Comparison of ENCODE assay signal across 24 mouse cellular contexts in genomic region chr14:57107091-57107490, GRCm38 (mm10). TPM values are rescaled to one million over a fixed set of nuclear protein-coding genes. Genes with fewer than 3 reads are reported as not detected.
DNase-seq lines count a peak whose midpoint lies in the region; ATAC-seq and TF ChIP-seq lines count a peak whose summit lies in the region.
"Had no signal": no experiment of that assay in that cellular context is flagged by ENCODE, and none has a peak within 500 bp of the region (broad histone marks: within the 10 kb centered on the region; RNA-seq: fewer than 3 reads in every experiment).

No protein-coding gene starts in this region.

- H3K79me2 ChIP-seq in liver, adult 2 months (ENCODE audit: control insufficient read depth, insufficient read depth, low read length): peaks cover 8% of the 10 kb centered on the region

- TF ChIP-seq CTCF in intestine, postnatal 0 days (IDR thresholded peaks at IDR 0.05; ENCODE audit: low read depth): no peak
- TF ChIP-seq CTCF in liver, adult 2 months (IDR thresholded peaks at IDR 0.05; ENCODE audit: low read depth, low read length): no peak

- TF ChIP-seq POLR2A in liver, adult 2 months (IDR thresholded peaks at IDR 0.05; ENCODE audit: extremely low read depth, insufficient read depth, low read length): no peak

- H3K4me1 ChIP-seq in intestine, postnatal 0 days (replicated peaks; ENCODE audit: control insufficient read depth, insufficient read depth, low read length): no peaks in the 10 kb centered on the region
- H3K4me1 ChIP-seq in intestine, embryonic 16.5 days (ENCODE audit: control insufficient read depth, insufficient read depth, low read length): peaks cover 5% of the 10 kb centered on the region; the same call in 1 of the 2 replicates
- peaks cover 13% of the 10 kb centered on the region for H3K4me1 ChIP-seq in liver, adult 2 months (ENCODE audit: control insufficient read depth, insufficient read depth, low read length)
- peaks cover 12% of the 10 kb centered on the region; the same call in 1 of the 2 replicates for H3K4me1 ChIP-seq in liver, embryonic 12.5 days
- H3K4me1 ChIP-seq in hindbrain, embryonic 12.5 days: peaks cover 17% of the 10 kb centered on the region
- H3K4me1 ChIP-seq in heart, embryonic 12.5 days (replicated peaks): peaks cover 6% of the 10 kb centered on the region

- 0 out of 2 replicates have a peak overlapping the region, but pooled peaks have one; percentile 27 for H3K4me2 ChIP-seq in intestine, postnatal 0 days (replicated peaks; ENCODE audit: low read depth)
- H3K4me2 ChIP-seq in intestine, embryonic 16.5 days (ENCODE audit: low read depth, low read length): no peak overlapping the region
- H3K4me2 ChIP-seq in liver, embryonic 12.5 days: no peak overlapping the region
- no peak overlapping the region for H3K4me2 ChIP-seq in hindbrain, embryonic 12.5 days (replicated peaks)
- H3K4me2 ChIP-seq in heart, embryonic 12.5 days: no peak overlapping the region
- H3K4me2 ChIP-seq: embryonic facial prominence, embryonic 12.5 days; forebrain, embryonic 15.5 days; heart, embryonic 15.5 days; hindbrain, embryonic 14.5 days had no signal

- no peaks in the 10 kb centered on the region for H3K9me3 ChIP-seq in intestine, postnatal 0 days (ENCODE audit: control insufficient read depth)
- no peaks in the 10 kb centered on the region for H3K9me3 ChIP-seq in intestine, embryonic 16.5 days (ENCODE audit: control insufficient read depth, low read length)
- no peaks in the 10 kb centered on the region for H3K9me3 ChIP-seq in liver, embryonic 12.5 days (replicated peaks)
- no peaks in the 10 kb centered on the region for H3K9me3 ChIP-seq in hindbrain, embryonic 12.5 days (replicated peaks)
- no peaks in the 10 kb centered on the region for H3K9me3 ChIP-seq in heart, embryonic 12.5 days (replicated peaks)
- H3K9me3 ChIP-seq: embryonic facial prominence, embryonic 12.5 days; forebrain, embryonic 15.5 days; heart, embryonic 10.5 days; heart, embryonic 15.5 days had no signal

- no peaks in the 10 kb centered on the region for H3K36me3 ChIP-seq in intestine, postnatal 0 days (ENCODE audit: control insufficient read depth, insufficient read depth)
- H3K36me3 ChIP-seq in intestine, embryonic 16.5 days (ENCODE audit: control insufficient read depth, insufficient read depth, low read length): no peaks in the 10 kb centered on the region
- H3K36me3 ChIP-seq in liver, adult 2 months (ENCODE audit: control insufficient read depth, insufficient read depth, low read length): no peaks in the 10 kb centered on the region
- no peaks in the 10 kb centered on the region for H3K36me3 ChIP-seq in liver, embryonic 12.5 days
- H3K36me3 ChIP-seq in hindbrain, embryonic 12.5 days: no peaks in the 10 kb centered on the region
- H3K36me3 ChIP-seq in heart, embryonic 12.5 days: no peaks in the 10 kb centered on the region
- H3K36me3 ChIP-seq: embryonic facial prominence, embryonic 12.5 days; forebrain, embryonic 15.5 days; heart, embryonic 10.5 days; heart, embryonic 15.5 days had no signal

- 0 out of 2 replicates have a peak overlapping the region, but pooled peaks have one; percentile 11 for H3K27ac ChIP-seq in intestine, postnatal 0 days (ENCODE audit: low read depth, low read length)
- no peak overlapping the region for H3K27ac ChIP-seq in intestine, embryonic 16.5 days (ENCODE audit: low read length)
- H3K27ac ChIP-seq in liver, adult 2 months (replicated peaks; ENCODE audit: insufficient read depth, low read depth, low read length): no peak overlapping the region
- no peak overlapping the region for H3K27ac ChIP-seq in liver, embryonic 12.5 days
- H3K27ac ChIP-seq in hindbrain, embryonic 12.5 days: no peak overlapping the region
- H3K27ac ChIP-seq in heart, embryonic 12.5 days (ENCODE audit: poor library complexity, severe bottlenecking): no peak overlapping the region
- H3K27ac ChIP-seq: embryonic facial prominence, embryonic 12.5 days; forebrain, embryonic 15.5 days; heart, embryonic 10.5 days; heart, embryonic 15.5 days; hindbrain, embryonic 14.5 days had no signal

- WGBS in intestine, postnatal 0 days: 53% methylated on average over 8 of the region's 8 CpGs
- 62% methylated on average over 8 of the region's 8 CpGs for WGBS in intestine, embryonic 16.5 days
- 29% methylated on average over 8 of the region's 8 CpGs for WGBS in liver, adult 2 months
- 56% methylated on average over 8 of the region's 8 CpGs for WGBS in liver, embryonic 12.5 days (ENCODE audit: insufficient replicate concordance)
- WGBS in hindbrain, embryonic 12.5 days: 76% methylated on average over 8 of the region's 8 CpGs
- WGBS in heart, embryonic 12.5 days: 69% methylated on average over 8 of the region's 8 CpGs

- ATAC-seq in intestine, postnatal 0 days: peak; percentile 29; the same call in 1 of the 2 replicates
- ATAC-seq in intestine, embryonic 16.5 days: no peak
- ATAC-seq in liver, embryonic 12.5 days: no peak
- ATAC-seq in hindbrain, embryonic 12.5 days (ENCODE audit: low FRiP score): no peak
- ATAC-seq in heart, embryonic 12.5 days (ENCODE audit: insufficient number of reproducible peaks, low FRiP score): no peak
- ATAC-seq: forebrain, embryonic 15.5 days had no signal

- no peak overlapping the region for H3K4me3 ChIP-seq in intestine, postnatal 0 days (ENCODE audit: low read depth, low read length)
- no peak overlapping the region for H3K4me3 ChIP-seq in intestine, embryonic 16.5 days (ENCODE audit: low read length)
- no peak overlapping the region for H3K4me3 ChIP-seq in liver, adult 2 months (ENCODE audit: insufficient read depth, low read depth, low read length)
- H3K4me3 ChIP-seq in liver, embryonic 12.5 days: no peak overlapping the region
- no peak overlapping the region for H3K4me3 ChIP-seq in hindbrain, embryonic 12.5 days
- no peak overlapping the region for H3K4me3 ChIP-seq in heart, embryonic 12.5 days
- H3K4me3 ChIP-seq: embryonic facial prominence, embryonic 12.5 days; forebrain, embryonic 15.5 days; heart, embryonic 10.5 days; heart, embryonic 15.5 days had no signal

- H3K9ac ChIP-seq in intestine, postnatal 0 days (ENCODE audit: low read depth, low read length): no peak overlapping the region
- H3K9ac ChIP-seq in intestine, embryonic 16.5 days (ENCODE audit: low read depth, low read length): no peak overlapping the region
- no peak overlapping the region for H3K9ac ChIP-seq in liver, adult 2 months (ENCODE audit: low read depth, low read length)
- no peak overlapping the region for H3K9ac ChIP-seq in liver, embryonic 12.5 days
- H3K9ac ChIP-seq in hindbrain, embryonic 12.5 days: no peak overlapping the region
- no peak overlapping the region for H3K9ac ChIP-seq in heart, embryonic 12.5 days
- H3K9ac ChIP-seq: embryonic facial prominence, embryonic 12.5 days; forebrain, embryonic 15.5 days; heart, embryonic 15.5 days; hindbrain, embryonic 14.5 days had no signal

- peak; percentile 85 for DNase-seq in liver, adult 2 months (ENCODE audit: extremely low read depth, low read depth, low spot score)
- peak; percentile 56 for DNase-seq in kidney, postnatal 10 days
- DNase-seq in yolk sac, embryonic 10.5 days (ENCODE audit: low spot score): peak; percentile 86
- DNase-seq: adrenal gland, postnatal 14 days; cerebellum, adult 18-20 months; cerebellum, adult 9-11 months; heart, adult 18-20 months; heart, postnatal 14 days had no signal

- peaks cover 12% of the 10 kb centered on the region for H3K27me3 ChIP-seq in intestine, postnatal 0 days (replicated peaks; ENCODE audit: control insufficient read depth, insufficient read depth, low read length)
- peaks cover 32% of the 10 kb centered on the region for H3K27me3 ChIP-seq in intestine, embryonic 16.5 days (replicated peaks; ENCODE audit: control insufficient read depth, insufficient read depth, low read length)
- H3K27me3 ChIP-seq in liver, adult 2 months (ENCODE audit: control insufficient read depth, insufficient read depth, low read length): no peaks in the 10 kb centered on the region
- H3K27me3 ChIP-seq in liver, embryonic 12.5 days (replicated peaks): peaks cover 88% of the 10 kb centered on the region
- H3K27me3 ChIP-seq in hindbrain, embryonic 12.5 days: peaks cover 59% of the 10 kb centered on the region
- peaks cover 66% of the 10 kb centered on the region for H3K27me3 ChIP-seq in heart, embryonic 12.5 days (replicated peaks)

RNA-seq across cellular contexts. Expression of gene Gjb2, which starts 2.6 kb away (rescaled TPM):
- polyA plus RNA-seq in intestine, postnatal 0 days (2015; fragmentation: Nextera tagmentation; extraction: Ambion mirVana): 50.0 and 53.4 TPM in 2 replicates
- polyA plus RNA-seq in intestine, embryonic 16.5 days (2015; fragmentation: Nextera tagmentation; extraction: Ambion mirVana): 8.3 and 9.0 TPM in 2 replicates
- total RNA-seq in liver, adult 2 months (2014; rRNA removed): 90.0 and 124 TPM in 2 replicates
- polyA plus RNA-seq in liver, adult 2 months (2012; rRNA removed): 177 and 208 TPM in 2 replicates
- 2.0 and 3.5 TPM in 2 replicates for polyA plus RNA-seq in liver, embryonic 12.5 days (2016; fragmentation: Nextera tagmentation; extraction: Ambion mirVana)
- 31.7 and 32.0 TPM in 2 replicates for polyA plus RNA-seq in hindbrain, embryonic 12.5 days (2016; fragmentation: Nextera tagmentation; extraction: Ambion mirVana)
- 0.63 and 0.77 TPM in 2 replicates for polyA plus RNA-seq in heart, embryonic 12.5 days (2016; fragmentation: Nextera tagmentation; extraction: Ambion mirVana)
- total RNA-seq: hematopoietic stem cell, adult 5-6 weeks; MEL had no signal
- polyA plus RNA-seq: C2C12 had no signal

RNA-seq across cellular contexts. Expression of gene Gm4491, which starts 8.6 kb away (rescaled TPM):
- 0.13 and 0.20 TPM in 2 replicates for polyA plus RNA-seq in intestine, postnatal 0 days (2015; fragmentation: Nextera tagmentation; extraction: Ambion mirVana)
- not detected in 2 replicates for polyA plus RNA-seq in intestine, embryonic 16.5 days (2015; fragmentation: Nextera tagmentation; extraction: Ambion mirVana)
- not detected in 2 replicates for total RNA-seq in liver, adult 2 months (2014; rRNA removed)
- polyA plus RNA-seq in liver, adult 2 months (2012; rRNA removed): not detected in 2 replicates
- polyA plus RNA-seq in liver, embryonic 12.5 days (2016; fragmentation: Nextera tagmentation; extraction: Ambion mirVana): not detected in 2 replicates
- not detected in 2 replicates for polyA plus RNA-seq in hindbrain, embryonic 12.5 days (2016; fragmentation: Nextera tagmentation; extraction: Ambion mirVana)
- not detected in 2 replicates for polyA plus RNA-seq in heart, embryonic 12.5 days (2016; fragmentation: Nextera tagmentation; extraction: Ambion mirVana)
- total RNA-seq: adrenal gland, postnatal 14 days; gastrocnemius, adult 8-10 months; gastrocnemius, postnatal 4 days; heart, adult 18-20 months; heart, postnatal 14 days; hematopoietic stem cell, adult 5-6 weeks; MEL had no signal
- polyA plus RNA-seq: C2C12; embryonic facial prominence, embryonic 12.5 days; forebrain, embryonic 11.5 days; forebrain, embryonic 15.5 days; heart, embryonic 10.5 days; heart, embryonic 15.5 days; hindbrain, embryonic 14.5 days had no signal

RNA-seq across cellular contexts. Expression of gene Gjb6, which starts 26.3 kb away (rescaled TPM):
- 0.33 and 0.63 TPM in 2 replicates for polyA plus RNA-seq in intestine, postnatal 0 days (2015; fragmentation: Nextera tagmentation; extraction: Ambion mirVana)
- polyA plus RNA-seq in intestine, embryonic 16.5 days (2015; fragmentation: Nextera tagmentation; extraction: Ambion mirVana): 0.10 and 0.20 TPM in 2 replicates
- total RNA-seq in liver, adult 2 months (2014; rRNA removed): not detected in 2 replicates
- not detected in 2 replicates for polyA plus RNA-seq in liver, adult 2 months (2012; rRNA removed)
- polyA plus RNA-seq in liver, embryonic 12.5 days (2016; fragmentation: Nextera tagmentation; extraction: Ambion mirVana): 0.10 and 0.19 TPM in 2 replicates
- polyA plus RNA-seq in hindbrain, embryonic 12.5 days (2016; fragmentation: Nextera tagmentation; extraction: Ambion mirVana): 12.0 and 13.7 TPM in 2 replicates
- polyA plus RNA-seq in heart, embryonic 12.5 days (2016; fragmentation: Nextera tagmentation; extraction: Ambion mirVana): 0.14 and 0.21 TPM in 2 replicates
- total RNA-seq: adrenal gland, postnatal 14 days; gastrocnemius, adult 8-10 months; gastrocnemius, postnatal 4 days; heart, adult 18-20 months; heart, postnatal 14 days; hematopoietic stem cell, adult 5-6 weeks; MEL had no signal
- polyA plus RNA-seq: C2C12; heart, embryonic 15.5 days had no signal

RNA-seq across cellular contexts. Expression of gene Gja3, which starts 49.2 kb away (rescaled TPM):
- polyA plus RNA-seq in intestine, postnatal 0 days (2015; fragmentation: Nextera tagmentation; extraction: Ambion mirVana): 0.09 and 0.13 TPM in 2 replicates
- polyA plus RNA-seq in intestine, embryonic 16.5 days (2015; fragmentation: Nextera tagmentation; extraction: Ambion mirVana): 0.13 and 0.26 TPM in 2 replicates
- not detected in 2 replicates for total RNA-seq in liver, adult 2 months (2014; rRNA removed)
- not detected in 2 replicates for polyA plus RNA-seq in liver, adult 2 months (2012; rRNA removed)
- not detected in 2 replicates for polyA plus RNA-seq in liver, embryonic 12.5 days (2016; fragmentation: Nextera tagmentation; extraction: Ambion mirVana)
- 0.19 and 0.81 TPM in 2 replicates for polyA plus RNA-seq in hindbrain, embryonic 12.5 days (2016; fragmentation: Nextera tagmentation; extraction: Ambion mirVana)
- polyA plus RNA-seq in heart, embryonic 12.5 days (2016; fragmentation: Nextera tagmentation; extraction: Ambion mirVana): 13.3 and 15.3 TPM in 2 replicates
- total RNA-seq: adrenal gland, postnatal 14 days; hematopoietic stem cell, adult 5-6 weeks; MEL had no signal
